8 mouse cellular contexts compared by ENCODE assay signal in the genomic region with DNA sequence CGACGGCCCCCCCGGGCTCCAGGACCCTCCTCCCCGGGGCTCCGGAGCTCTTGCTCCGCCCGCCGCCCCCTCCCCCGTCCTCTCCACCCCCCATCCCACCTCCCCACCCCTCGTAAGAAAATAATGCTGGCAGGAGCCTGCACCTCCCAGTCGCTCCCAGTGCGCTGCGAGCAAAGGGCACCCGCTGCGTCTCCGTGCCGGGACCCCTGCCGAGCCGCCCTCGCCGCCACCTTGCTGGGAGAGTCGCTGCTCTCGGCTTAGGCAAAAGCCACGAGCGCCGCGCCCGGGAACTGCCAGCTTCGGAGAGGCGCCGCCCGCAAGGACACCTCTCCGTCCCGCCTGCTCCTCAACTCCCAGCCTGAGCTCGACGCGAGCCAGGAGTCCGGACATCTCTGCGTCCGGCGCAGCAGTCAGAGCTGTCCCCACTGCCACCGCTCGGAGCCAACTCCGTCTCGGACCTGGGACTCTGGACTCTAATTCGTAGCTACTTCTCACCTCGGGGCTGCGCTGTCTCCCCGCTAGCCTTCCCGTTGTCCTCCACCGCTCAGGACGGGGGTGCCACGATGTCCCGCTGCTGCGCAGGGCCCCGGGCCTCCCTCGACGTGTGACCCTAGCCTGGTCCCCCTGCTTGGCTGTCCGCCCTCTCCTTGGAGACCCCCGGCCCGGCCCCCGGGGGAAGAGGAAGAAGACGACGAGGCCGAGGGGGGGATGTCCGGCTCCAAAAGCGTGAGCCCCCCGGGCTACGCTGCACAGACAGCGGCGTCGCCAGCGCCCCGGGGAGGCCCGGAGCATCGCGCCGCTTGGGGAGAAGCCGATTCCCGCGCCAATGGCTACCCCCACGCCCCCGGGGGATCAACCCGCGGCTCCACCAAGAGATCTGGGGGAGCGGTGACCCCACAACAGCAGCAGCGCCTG. TPM values are rescaled to one million over a fixed set of nuclear protein-coding genes. Genes with fewer than 3 reads are reported as not detected.
DNase-seq lines count a peak whose midpoint lies in the region; ATAC-seq and TF ChIP-seq lines count a peak whose summit lies in the region.

No protein-coding gene starts in this region.

- no peaks in the 10 kb centered on the region for H3K27me3 ChIP-seq in hindbrain, postnatal 0 days (ENCODE audit: insufficient read depth, low read length)

- peak overlapping the region; percentile 84 for H3K4me3 ChIP-seq in hindbrain, postnatal 0 days (ENCODE audit: low read length)

- no peaks in the 10 kb centered on the region for H3K36me3 ChIP-seq in hindbrain, postnatal 0 days (ENCODE audit: insufficient read depth, low read length)

- peak overlapping the region; percentile 88 for H3K27ac ChIP-seq in hindbrain, postnatal 0 days

- peak overlapping the region; percentile 83 for H3K9ac ChIP-seq in hindbrain, postnatal 0 days (replicated peaks; ENCODE audit: low read length)

- peak; percentile 40 to 45 for DNase-seq in adrenal gland, adult 18-20 months (ENCODE audit: low spot score in 2 of 2)
- DNase-seq in cerebellum, adult 8-10 months, result peak; percentile 50
- peak; percentile 45 for DNase-seq in gastrocnemius, postnatal 10 days
- DNase-seq in hindbrain, postnatal 0 days (ENCODE audit: low spot score), result peak; percentile 73
- DNase-seq in left cerebral cortex, postnatal 36 days (ENCODE audit: low spot score in 2 of 2), result peak; percentile 42 to 50
- DNase-seq in right cerebral cortex, postnatal 25 days, result peak; percentile 52
- DNase-seq in frontal cortex, adult 2 months (ENCODE audit: extremely low spot score in 1 of 2, low spot score in 1 of 2), result no peak

- H3K4me2 ChIP-seq in hindbrain, postnatal 0 days (ENCODE audit: low read depth, low read length), result peak overlapping the region; percentile 91

- WGBS in hindbrain, postnatal 0 days, result under 1% methylated on average over 80 of the region's 87 CpGs

- no peaks in the 10 kb centered on the region for H3K9me3 ChIP-seq in hindbrain, postnatal 0 days (ENCODE audit: low read length)

- peak; percentile 68 for TF ChIP-seq CTCF in hindbrain, postnatal 0 days (IDR thresholded peaks at IDR 0.05; ENCODE audit: low read depth)

- intact Hi-C loops in left cerebral cortex, postnatal 36 days (cut with DNase I), result loop anchor here (2.0 to 5.0 kb wide), 4 partner anchors 45 to 115 kb away; no protein-coding TSS in a partner anchor

- peak; percentile 59 for ATAC-seq in hindbrain, postnatal 0 days
- 0 out of 2 replicates have a peak, but pooled peaks have one; percentile 20 for ATAC-seq in megakaryocyte progenitor cell, adult 5-6 weeks (replicated peaks; ENCODE audit: poor library complexity)

- peaks cover 32% of the 10 kb centered on the region for H3K4me1 ChIP-seq in hindbrain, postnatal 0 days (ENCODE audit: insufficient read depth, low read length)

RNA-seq across cellular contexts. Expression of a gene that starts 1.0 kb away (rescaled TPM):
- 10 to 100 TPM in 1 of 2 experiments, 1 to 10 TPM in 1; 8.9 to 18.3 TPM for total RNA-seq in adrenal gland, adult 18-20 months (2021)
- 1 to 10 TPM; 2.4 to 3.1 TPM for total RNA-seq in gastrocnemius, postnatal 10 days (2021)
- total RNA-seq in hindbrain, postnatal 0 days (2014; rRNA removed), result 82.7 and 85.5 TPM in 2 replicates
- polyA plus RNA-seq in hindbrain, postnatal 0 days (2015; fragmentation: Nextera tagmentation; extraction: Ambion mirVana), result 5.7 and 6.3 TPM in 2 replicates
- total RNA-seq in left cerebral cortex, postnatal 36 days (2021), result 100 to 1,000 TPM; 123 to 144 TPM
- not detected in 2 replicates for total RNA-seq in megakaryocyte progenitor cell, adult 5-6 weeks (2015)
- total RNA-seq in megakaryocyte progenitor cell, adult 5-6 weeks (2017), result not detected in 2 replicates
- polyA plus RNA-seq in frontal cortex, adult 2 months (2012; rRNA removed), result 65.9 and 68.5 TPM in 2 replicates

Comparison
In these comparisons a context has a peak if more than half of its experiments do, and no peak if none do; other contexts are left out.
1. DNase-seq: peak in adrenal gland, adult 18-20 months (2 of 2), cerebellum, adult 8-10 months (single experiment), gastrocnemius, postnatal 10 days (single experiment), hindbrain, postnatal 0 days (single experiment), left cerebral cortex, postnatal 36 days (2 of 2) and right cerebral cortex, postnatal 25 days (single experiment); none in frontal cortex, adult 2 months (0 of 2).